Mouse (Mus musculus): Measurements from ENCODE around the gene Sbno2.

GRCm38 (mm10) chr10:80035686-80036085, 69.7 kb downstream of the Sbno2 start:
- no peak for TF ChIP-seq POLR2A (IDR thresholded peaks at IDR 0.05; ENCODE audit: control insufficient read depth, extremely low read depth, insufficient read depth, low read length, poor library complexity)
- no peak for TF ChIP-seq CTCF (IDR thresholded peaks at IDR 0.05; ENCODE audit: borderline replicate concordance, control insufficient read depth, extremely low read depth, insufficient read depth, low read length, poor library complexity)
